Mouse (Mus musculus) testis, adult 10 weeks (tissue): Measurements from ENCODE around the gene Gm20532. TPM values are rescaled to one million over a fixed set of nuclear protein-coding genes. Genes with fewer than 3 reads are reported as not detected.

Experiments
- polyA plus RNA-seq: library from polyadenylated mRNA; stranded (reverse); fragments of 350-450 nt; fragmentation: Illumina TruSeq; extraction: RNeasy Lipid Tissue Mini Kit (QIAGEN cat#74804); gene quantifications from one replicate; pipeline ENCODE4 v1.2.3, GENCODE M21; 2014; ENCODE audit warnings: low read depth, low replicate concordance

The Gm20532 gene
- not detected for polyA plus RNA-seq

GRCm38 (mm10) chr2:26586294-26587043, at the start of gene Gm20532:
Gm20532 (plus strand) TSS chr2:26586639.

GRCm38 (mm10) chr2:26579714-26580113, 6.7 kb upstream of the Gm20532 start, which contains the start of gene Egfl7:
Egfl7 (plus strand) TSS chr2:26580014.

GRCm38 (mm10) chr2:26603720-26604671, 17.6 kb downstream of the Gm20532 start, which contains the start of gene Agpat2:
Agpat2 (minus strand) TSS chr2:26604417.

GRCm38 (mm10) chr2:26627921-26628739, 41.7 kb downstream of the Gm20532 start, which contains the start of gene Fam69b:
Fam69b (plus strand) TSS chr2:26628457.

GRCm38 (mm10) chr2:26671182-26671581, 84.7 kb downstream of the Gm20532 start, which contains the start of gene Lcn4:
Lcn4 (minus strand) TSS chr2:26671282.

Other genes starting within 250 kb of the Gm20532 start
- gene Dnlz, start 234.5 kb upstream of the Gm20532 start, polyA plus RNA-seq, result 0.57 TPM
- gene Card9, start 225.7 kb upstream of the Gm20532 start, polyA plus RNA-seq, result not detected
- gene Snapc4, start 206.0 kb upstream of the Gm20532 start, polyA plus RNA-seq, result 8.1 TPM
- 164 TPM for gene Entr1, start 197.3 kb upstream of the Gm20532 start, polyA plus RNA-seq
- gene Pmpca, start 197.3 kb upstream of the Gm20532 start, polyA plus RNA-seq, result 155 TPM
- gene Inpp5e, start 177.4 kb upstream of the Gm20532 start, polyA plus RNA-seq, result 13.5 TPM
- gene Sec16a, start 141.4 kb upstream of the Gm20532 start, polyA plus RNA-seq, result 44.7 TPM
- 0.17 TPM for gene Notch1, start 70.0 kb upstream of the Gm20532 start, polyA plus RNA-seq
- 3.1 TPM for gene Egfl7, start 6.6 kb upstream of the Gm20532 start, polyA plus RNA-seq
- 10.6 TPM for gene Agpat2, start 17.8 kb downstream of the Gm20532 start, polyA plus RNA-seq
- not detected for gene Fam69b, start 41.8 kb downstream of the Gm20532 start, polyA plus RNA-seq
- not detected for gene Lcn4, start 84.6 kb downstream of the Gm20532 start, polyA plus RNA-seq